Mouse (Mus musculus): ENCODE measurements around the gene Iqcd. TPM values are rescaled to one million over a fixed set of nuclear protein-coding genes. Genes with fewer than 3 reads are reported as not detected.
A peak's percentile ranks its signal among the peaks of the same experiment; 100 is the strongest.

Gene Iqcd
- 0.34 and 0.67 TPM in 2 replicates for polyA plus RNA-seq (2015; fragmentation: Nextera tagmentation; extraction: Ambion mirVana)

DNA sequence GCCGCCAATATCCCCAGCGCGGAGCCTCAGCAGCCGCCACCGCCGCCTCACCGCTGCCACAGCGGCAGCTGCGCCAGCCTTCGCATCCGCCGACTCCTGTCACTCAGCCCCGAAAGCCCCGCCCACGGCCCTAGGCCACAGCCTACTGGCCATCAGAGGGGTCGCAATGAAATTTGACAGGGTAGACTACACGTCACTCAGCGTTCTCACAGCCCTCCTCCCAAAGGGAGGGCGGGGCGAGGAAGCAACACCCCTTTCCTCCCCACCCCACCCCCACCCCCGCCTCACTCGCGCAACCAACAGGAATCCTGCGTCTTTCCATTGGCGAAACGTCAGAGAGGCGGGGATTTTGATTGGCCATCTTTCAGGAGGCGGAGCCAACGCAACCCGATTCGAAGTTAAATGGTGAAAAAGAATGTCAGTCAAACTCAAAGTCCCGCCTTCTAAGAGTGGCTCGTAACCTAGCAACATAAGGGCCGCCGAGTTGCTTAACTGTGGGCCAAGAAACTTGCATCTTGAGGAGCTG, at the start of gene Iqcd, which contains the start of gene Tpcn1:
Gene Iqcd, plus strand, starts transcription at position 448 of the 526 bp plus-strand sequence.
Gene Tpcn1, minus strand, starts transcription at position 105 of the 526 bp plus-strand sequence.
- Histone ChIP-seq H3K9ac (ENCODE audit: low read length) (peak within 1 kb of the TSS; percentile 89), H3K4me1 (ENCODE audit: control insufficient read depth, insufficient read depth, low read length) (peaks cover 22% of the 10 kb centered on the region), H3K27me3 (ENCODE audit: control insufficient read depth, insufficient read depth, low read length) (no peaks in the 10 kb centered on the region), H3K4me3 (replicated peaks; ENCODE audit: low read length) (peak within 1 kb of the TSS; percentile 78), H3K9me3 (replicated peaks; ENCODE audit: control insufficient read depth, low read length) (0 out of 2 replicates have a peak, but pooled peaks cover 8% of the 10 kb centered on the region), H3K27ac (ENCODE audit: low read length) (peak within 1 kb of the TSS; percentile 34), H3K4me2 (ENCODE audit: low read depth, low read length) (peak within 1 kb of the TSS; percentile 88), H3K36me3 (ENCODE audit: control insufficient read depth, insufficient read depth, low read length) (no peaks in the 10 kb centered on the region)
- ATAC-seq (ENCODE audit: insufficient read depth, low FRiP score): peak; percentile 98
- under 1% methylated on average over 35 of the region's 35 CpGs for WGBS

DNA sequence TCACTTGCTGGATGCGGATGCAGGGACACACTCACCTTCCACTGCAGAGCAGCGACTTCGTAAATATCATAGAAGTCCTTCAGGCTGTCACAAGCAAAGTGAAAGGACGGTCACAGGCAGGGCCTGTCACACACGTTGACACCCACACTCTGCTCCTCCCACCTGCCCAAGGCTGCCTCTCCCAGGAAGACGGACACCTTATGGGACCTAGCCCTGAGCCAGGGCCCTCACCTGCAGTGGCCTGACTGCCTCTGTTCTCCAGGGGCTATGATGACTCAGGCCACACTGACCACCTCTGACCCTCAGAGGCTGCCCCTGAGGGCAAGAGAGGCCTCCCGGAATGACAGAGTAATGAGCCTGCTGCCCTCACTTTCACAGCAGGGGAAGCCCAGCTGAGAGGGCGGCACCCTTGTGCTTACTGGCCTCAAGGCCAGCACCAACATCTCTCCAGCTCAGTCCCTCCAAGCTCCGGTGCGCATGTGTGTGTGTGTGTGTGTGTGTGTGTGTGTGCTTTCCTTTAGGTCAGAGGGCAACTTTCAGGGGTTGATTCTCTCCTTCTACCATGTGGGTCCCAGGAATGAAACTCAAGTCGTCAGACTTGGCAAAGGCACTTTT, 40.5 kb upstream of the Iqcd start:
- H3K4me3 ChIP-seq (replicated peaks; ENCODE audit: low read length): no peak overlapping the region
- WGBS: 64% methylated on average over 11 of the region's 11 CpGs
- H3K9me3 ChIP-seq (replicated peaks; ENCODE audit: control insufficient read depth, low read length): no peaks in the 10 kb centered on the region
- H3K27me3 ChIP-seq (ENCODE audit: control insufficient read depth, insufficient read depth, low read length): no peaks in the 10 kb centered on the region
- no peak overlapping the region for H3K9ac ChIP-seq (ENCODE audit: low read length)
- 0 out of 2 replicates have a peak, but pooled peaks cover 3% of the 10 kb centered on the region for H3K36me3 ChIP-seq (ENCODE audit: control insufficient read depth, insufficient read depth, low read length)
- 0 out of 2 replicates have a peak, but pooled peaks have one; percentile 26 for ATAC-seq (ENCODE audit: insufficient read depth, low FRiP score)
- no peaks in the 10 kb centered on the region for H3K4me1 ChIP-seq (ENCODE audit: control insufficient read depth, insufficient read depth, low read length)
- H3K27ac ChIP-seq (ENCODE audit: low read length): no peak overlapping the region
- H3K4me2 ChIP-seq (ENCODE audit: low read depth, low read length): no peak overlapping the region

DNA sequence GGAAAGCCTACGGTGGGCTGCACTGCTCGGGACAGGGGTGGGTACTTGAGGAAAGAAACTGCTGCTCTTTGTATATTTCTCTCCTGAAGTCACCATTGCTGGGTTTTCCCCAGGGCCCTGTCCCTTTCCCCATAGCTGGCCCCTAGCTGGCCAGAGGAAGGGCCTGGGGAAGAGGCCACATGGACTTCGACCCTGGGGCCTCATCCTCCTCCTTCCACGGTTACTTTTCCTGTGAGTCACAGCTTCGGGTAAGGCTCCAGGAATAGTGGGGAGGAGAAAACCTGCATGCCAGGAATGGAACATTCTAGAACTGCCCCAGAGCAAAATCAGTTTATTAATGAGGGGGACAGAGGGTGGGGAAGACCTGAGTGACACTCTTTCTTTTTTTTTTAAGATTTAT, 38.7 kb upstream of the Iqcd start:
- H3K27me3 ChIP-seq (ENCODE audit: control insufficient read depth, insufficient read depth, low read length): no peaks in the 10 kb centered on the region
- H3K4me3 ChIP-seq (replicated peaks; ENCODE audit: low read length): no peak overlapping the region
- H3K4me1 ChIP-seq (ENCODE audit: control insufficient read depth, insufficient read depth, low read length): no peaks in the 10 kb centered on the region
- H3K4me2 ChIP-seq (ENCODE audit: low read depth, low read length): no peak overlapping the region
- H3K9me3 ChIP-seq (replicated peaks; ENCODE audit: control insufficient read depth, low read length): no peaks in the 10 kb centered on the region
- peaks cover 13% of the 10 kb centered on the region for H3K36me3 ChIP-seq (ENCODE audit: control insufficient read depth, insufficient read depth, low read length)
- ATAC-seq (ENCODE audit: insufficient read depth, low FRiP score): no peak
- H3K9ac ChIP-seq (ENCODE audit: low read length): no peak overlapping the region
- WGBS: 69% methylated on average over 5 of the region's 5 CpGs
- no peak overlapping the region for H3K27ac ChIP-seq (ENCODE audit: low read length)

DNA sequence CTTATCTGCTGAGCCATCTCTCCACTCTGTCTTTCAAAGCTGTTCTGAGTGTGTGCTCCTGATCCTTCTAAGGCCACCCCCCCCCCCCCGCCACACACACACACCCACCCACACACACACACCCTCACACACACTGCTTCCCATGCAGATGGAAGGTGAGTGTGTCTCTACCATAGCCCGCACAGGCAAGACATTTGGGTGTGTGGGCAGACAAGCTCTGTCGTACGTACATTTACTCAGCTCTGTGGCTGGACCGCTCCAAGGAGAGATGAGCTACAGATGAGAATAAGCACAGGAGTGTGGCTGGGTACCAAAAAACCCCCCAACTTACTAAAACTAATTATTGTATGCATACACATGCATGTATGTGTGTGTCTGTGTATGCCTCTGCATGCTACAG, 38.1 kb upstream of the Iqcd start:
- H3K27ac ChIP-seq (ENCODE audit: low read length): no peak overlapping the region
- no peaks in the 10 kb centered on the region for H3K9me3 ChIP-seq (replicated peaks; ENCODE audit: control insufficient read depth, low read length)
- no peak overlapping the region for H3K4me2 ChIP-seq (ENCODE audit: low read depth, low read length)
- no peak overlapping the region for H3K9ac ChIP-seq (ENCODE audit: low read length)
- ATAC-seq (ENCODE audit: insufficient read depth, low FRiP score): no peak
- no peak overlapping the region for H3K4me3 ChIP-seq (replicated peaks; ENCODE audit: low read length)
- 91% methylated on average over 5 of the region's 5 CpGs for WGBS
- no peaks in the 10 kb centered on the region for H3K27me3 ChIP-seq (ENCODE audit: control insufficient read depth, insufficient read depth, low read length)
- H3K4me1 ChIP-seq (ENCODE audit: control insufficient read depth, insufficient read depth, low read length): no peaks in the 10 kb centered on the region
- peaks cover 13% of the 10 kb centered on the region for H3K36me3 ChIP-seq (ENCODE audit: control insufficient read depth, insufficient read depth, low read length)

DNA sequence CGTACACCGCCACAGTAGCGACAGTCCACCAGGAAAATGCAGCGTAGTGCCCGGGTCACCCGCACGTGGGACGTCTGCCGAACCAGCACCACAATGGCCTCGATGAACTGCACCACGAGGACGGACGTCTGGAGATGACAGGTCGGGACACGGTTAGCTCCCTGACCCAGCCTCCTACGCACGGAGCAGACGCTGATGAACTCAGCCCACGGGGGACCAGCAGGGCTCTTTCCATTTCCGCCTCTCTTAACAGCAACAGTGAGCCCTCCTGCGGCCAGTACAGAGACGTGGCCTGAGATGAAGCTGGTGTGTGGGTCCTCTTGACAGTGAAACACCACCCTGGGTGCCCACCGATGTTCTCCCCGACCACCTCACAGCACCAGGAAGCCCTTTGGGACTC, 32.9 kb upstream of the Iqcd start:
- no peak overlapping the region for H3K4me3 ChIP-seq (replicated peaks; ENCODE audit: low read length)
- 87% methylated on average over 24 of the region's 24 CpGs for WGBS
- H3K9me3 ChIP-seq (replicated peaks; ENCODE audit: control insufficient read depth, low read length): no peaks in the 10 kb centered on the region
- no peak overlapping the region for H3K27ac ChIP-seq (ENCODE audit: low read length)
- no peak overlapping the region for H3K4me2 ChIP-seq (ENCODE audit: low read depth, low read length)
- ATAC-seq (ENCODE audit: insufficient read depth, low FRiP score): no peak
- H3K36me3 ChIP-seq (ENCODE audit: control insufficient read depth, insufficient read depth, low read length): peaks cover 13% of the 10 kb centered on the region
- H3K9ac ChIP-seq (ENCODE audit: low read length): no peak overlapping the region
- H3K4me1 ChIP-seq (ENCODE audit: control insufficient read depth, insufficient read depth, low read length): peaks cover 25% of the 10 kb centered on the region
- no peaks in the 10 kb centered on the region for H3K27me3 ChIP-seq (ENCODE audit: control insufficient read depth, insufficient read depth, low read length)

DNA sequence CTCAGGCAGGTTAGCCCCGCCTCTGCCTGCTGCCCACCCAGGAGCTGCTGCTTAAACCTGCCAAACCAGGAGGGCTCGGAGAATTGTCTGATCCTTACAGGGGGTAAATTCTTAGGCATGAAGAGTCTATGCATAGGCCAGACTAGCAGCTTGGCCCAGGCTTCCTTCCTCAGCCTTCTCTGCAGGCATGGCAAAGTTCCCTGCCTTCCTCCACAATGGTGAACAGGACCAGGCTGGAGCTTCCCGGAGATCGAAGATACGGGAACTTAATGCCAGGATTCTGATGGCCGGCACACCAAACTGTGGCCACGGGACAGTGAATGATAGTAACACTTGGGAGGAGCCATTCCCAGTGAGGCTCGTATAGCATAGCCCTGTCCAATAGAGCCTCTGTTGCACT, 30.8 kb upstream of the Iqcd start:
- 66% methylated on average over 8 of the region's 8 CpGs for WGBS
- Histone ChIP-seq H3K4me2 (ENCODE audit: low read depth, low read length) (no peak overlapping the region), H3K36me3 (ENCODE audit: control insufficient read depth, insufficient read depth, low read length) (peaks cover 10% of the 10 kb centered on the region), H3K9ac (ENCODE audit: low read length) (no peak overlapping the region), H3K9me3 (replicated peaks; ENCODE audit: control insufficient read depth, low read length) (no peaks in the 10 kb centered on the region), H3K4me1 (ENCODE audit: control insufficient read depth, insufficient read depth, low read length) (peaks cover 34% of the 10 kb centered on the region), H3K4me3 (replicated peaks; ENCODE audit: low read length) (no peak overlapping the region), H3K27me3 (ENCODE audit: control insufficient read depth, insufficient read depth, low read length) (no peaks in the 10 kb centered on the region), H3K27ac (ENCODE audit: low read length) (no peak overlapping the region)
- ATAC-seq (ENCODE audit: insufficient read depth, low FRiP score): no peak

DNA sequence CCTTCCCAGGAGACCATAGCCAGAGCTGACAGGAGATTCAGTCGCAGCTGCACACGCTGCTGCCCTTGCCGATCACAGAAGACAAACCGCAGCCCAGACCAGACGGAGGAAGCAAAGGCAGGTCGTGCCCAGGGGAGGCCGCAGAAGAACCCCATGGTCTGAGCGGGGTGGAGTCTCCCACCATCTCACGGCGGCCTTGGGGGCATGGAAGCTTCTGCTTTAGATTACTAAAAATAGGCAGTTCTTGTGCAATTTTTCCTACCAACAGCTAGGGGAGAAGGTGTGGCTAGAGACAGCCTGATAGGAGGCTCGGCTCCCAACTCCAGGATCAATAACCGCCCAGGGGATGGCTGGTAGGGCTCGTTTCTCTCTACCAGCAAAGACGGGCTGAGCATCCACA, 30.1 kb upstream of the Iqcd start:
- Histone ChIP-seq H3K27ac (ENCODE audit: low read length) (no peak overlapping the region), H3K4me1 (ENCODE audit: control insufficient read depth, insufficient read depth, low read length) (peaks cover 40% of the 10 kb centered on the region), H3K4me3 (replicated peaks; ENCODE audit: low read length) (no peak overlapping the region)

DNA sequence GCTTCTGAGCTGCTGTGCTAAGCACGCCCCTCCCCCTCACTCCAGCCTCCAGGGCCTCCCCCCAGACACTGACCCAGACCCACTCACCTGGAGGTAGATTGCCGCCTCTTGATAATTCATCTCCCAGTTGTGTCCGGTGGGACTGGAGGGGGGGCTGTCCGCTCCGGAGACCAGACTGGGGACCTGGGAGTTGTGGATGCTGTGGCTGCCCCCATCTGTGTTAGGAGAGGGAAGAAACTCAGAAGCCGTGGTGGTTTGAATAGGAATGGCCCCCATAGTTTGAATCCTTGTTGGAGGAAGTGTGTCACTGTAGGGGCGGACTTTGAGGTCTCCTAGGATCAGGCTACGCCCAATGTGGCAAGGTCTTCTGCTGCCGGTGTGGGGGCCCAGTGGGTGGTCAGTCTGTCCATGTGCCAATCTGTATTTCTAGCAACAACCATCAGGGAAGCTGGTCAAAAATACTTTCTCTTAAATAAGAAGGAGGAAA, 28.6 kb upstream of the Iqcd start:
- Histone ChIP-seq H3K9me3 (replicated peaks; ENCODE audit: control insufficient read depth, low read length) (no peaks in the 10 kb centered on the region), H3K9ac (ENCODE audit: low read length) (peak overlapping the region; percentile 49), H3K27ac (ENCODE audit: low read length) (peak overlapping the region; percentile 86), H3K27me3 (ENCODE audit: control insufficient read depth, insufficient read depth, low read length) (no peaks in the 10 kb centered on the region), H3K4me3 (replicated peaks; ENCODE audit: low read length) (peak overlapping the region; percentile 18), H3K4me2 (ENCODE audit: low read depth, low read length) (peak overlapping the region; percentile 45), H3K4me1 (ENCODE audit: control insufficient read depth, insufficient read depth, low read length) (peaks cover 52% of the 10 kb centered on the region), H3K36me3 (ENCODE audit: control insufficient read depth, insufficient read depth, low read length) (no peaks in the 10 kb centered on the region)
- no peak for ATAC-seq (ENCODE audit: insufficient read depth, low FRiP score)
- 40% methylated on average over 9 of the region's 9 CpGs for WGBS

More for the DNA sequence above, 30.1 kb upstream of the Iqcd start:
- no peaks in the 10 kb centered on the region for H3K27me3 ChIP-seq (ENCODE audit: control insufficient read depth, insufficient read depth, low read length)
- no peak for ATAC-seq (ENCODE audit: insufficient read depth, low FRiP score)
- 48% methylated on average over 14 of the region's 14 CpGs for WGBS
- peaks cover 7% of the 10 kb centered on the region for H3K36me3 ChIP-seq (ENCODE audit: control insufficient read depth, insufficient read depth, low read length)
- H3K9me3 ChIP-seq (replicated peaks; ENCODE audit: control insufficient read depth, low read length): no peaks in the 10 kb centered on the region
- peak overlapping the region; percentile 23; the same call in 1 of the 2 replicates for H3K4me2 ChIP-seq (ENCODE audit: low read depth, low read length)
- peak overlapping the region; percentile 52 for H3K9ac ChIP-seq (ENCODE audit: low read length)

DNA sequence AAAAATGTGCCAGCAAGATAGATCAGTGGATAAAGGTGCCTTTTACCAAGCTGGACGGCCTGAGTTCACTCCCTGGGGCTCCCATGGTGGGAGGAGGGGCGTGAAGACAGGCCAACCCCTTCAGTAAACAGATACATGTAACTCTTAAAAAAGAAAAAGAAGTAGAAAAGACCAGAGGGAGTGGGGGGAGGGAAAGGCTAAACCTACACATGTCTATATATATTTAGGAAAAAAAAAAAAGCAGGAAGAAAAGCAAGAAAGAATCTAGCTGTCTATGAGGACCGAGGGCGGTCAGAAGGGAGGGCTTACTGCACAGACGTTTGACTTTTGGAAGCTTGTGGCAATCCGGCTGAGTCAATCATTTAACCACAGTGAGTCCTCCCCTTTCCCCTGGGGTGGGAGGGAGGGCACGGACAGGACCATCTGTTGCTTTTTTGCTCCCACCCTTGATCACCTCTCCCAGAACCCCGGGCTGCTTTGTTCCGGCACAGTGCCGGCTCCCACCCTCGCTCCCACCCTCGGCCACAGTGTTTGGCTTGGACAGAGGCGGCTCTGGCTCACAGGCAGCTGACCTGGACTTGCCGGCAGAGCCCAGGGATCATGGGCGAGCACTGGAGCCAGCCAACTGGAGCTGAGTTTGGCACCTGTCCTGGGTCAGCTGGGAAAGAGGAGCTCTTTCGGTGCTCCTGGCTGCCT, 28.1 kb upstream of the Iqcd start:
- Histone ChIP-seq H3K4me3 (replicated peaks; ENCODE audit: low read length) (peak overlapping the region; percentile 9), H3K36me3 (ENCODE audit: control insufficient read depth, insufficient read depth, low read length) (no peaks in the 10 kb centered on the region), H3K27me3 (ENCODE audit: control insufficient read depth, insufficient read depth, low read length) (no peaks in the 10 kb centered on the region), H3K9me3 (replicated peaks; ENCODE audit: control insufficient read depth, low read length) (no peaks in the 10 kb centered on the region), H3K27ac (ENCODE audit: low read length) (peak overlapping the region; percentile 86), H3K9ac (ENCODE audit: low read length) (peak overlapping the region; percentile 56), H3K4me2 (ENCODE audit: low read depth, low read length) (peak overlapping the region; percentile 45), H3K4me1 (ENCODE audit: control insufficient read depth, insufficient read depth, low read length) (peaks cover 58% of the 10 kb centered on the region)
- peak; percentile 53 for ATAC-seq (ENCODE audit: insufficient read depth, low FRiP score)
- 6% methylated on average over 16 of the region's 16 CpGs for WGBS
